In the genomic region with DNA sequence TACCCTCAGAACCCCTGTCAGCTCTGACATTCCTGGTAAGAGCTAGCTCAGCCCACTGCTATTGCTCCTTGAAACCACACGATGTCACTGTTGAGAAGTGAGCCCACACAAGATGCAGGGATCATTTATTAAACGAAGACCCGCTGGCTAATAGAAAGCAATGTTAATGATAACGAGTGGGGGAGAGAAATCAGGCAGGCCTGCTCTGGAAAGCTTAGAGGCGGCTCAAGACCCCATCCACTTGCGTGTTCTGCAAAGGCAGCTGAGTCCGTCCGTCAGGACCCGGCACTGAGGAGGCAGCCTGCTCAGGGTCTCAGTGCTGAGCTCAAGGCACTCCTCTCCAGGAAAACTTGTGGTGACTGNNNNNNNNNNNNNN, we compare ENCODE assay signal across 7 mouse cellular contexts. TPM values are rescaled to one million over a fixed set of nuclear protein-coding genes. Genes with fewer than 3 reads are reported as not detected.
A peak's percentile ranks its signal among the peaks of the same experiment; 100 is the strongest.
DNase-seq lines count a peak whose midpoint lies in the region; ATAC-seq lines count a peak whose summit lies in the region.

No protein-coding gene starts in this region.

- 0 out of 2 replicates have a peak, but pooled peaks cover 2% of the 10 kb centered on the region for H3K27me3 ChIP-seq in heart, embryonic 16.5 days (ENCODE audit: control insufficient read depth, insufficient read depth, low read length)

- H3K4me3 ChIP-seq in heart, embryonic 16.5 days (ENCODE audit: low read length) = peak overlapping the region; percentile 44

- H3K4me2 ChIP-seq in heart, embryonic 16.5 days (ENCODE audit: low read depth, low read length) = peak overlapping the region; percentile 61

- ATAC-seq in common myeloid progenitor, adult 5-6 weeks (replicated peaks; ENCODE audit: low read depth, poor library complexity, severe bottlenecking) = peak; percentile 88
- ATAC-seq in heart, embryonic 16.5 days (replicated peaks; ENCODE audit: extremely low read depth, insufficient read depth, low FRiP score) = no peak; the same call in 1 of the 2 replicates
- ATAC-seq in megakaryocyte progenitor cell, adult 5-6 weeks (replicated peaks; ENCODE audit: poor library complexity) = peak; percentile 92

- H3K36me3 ChIP-seq in heart, embryonic 16.5 days (ENCODE audit: control insufficient read depth, insufficient read depth) = no peaks in the 10 kb centered on the region

- H3K4me1 ChIP-seq in heart, embryonic 16.5 days (ENCODE audit: control insufficient read depth, insufficient read depth, low read length) = no peaks in the 10 kb centered on the region; the same call in 1 of the 2 replicates

- H3K9ac ChIP-seq in heart, embryonic 16.5 days (ENCODE audit: low read length) = no peak overlapping the region

- WGBS in heart, embryonic 16.5 days = 2% methylated on average over 9 of the region's 9 CpGs

- peak; percentile 75 for DNase-seq in 416B (ENCODE audit: low read depth)
- DNase-seq in CD4-positive, CD25-positive, alpha-beta regulatory T cell, adult 2 months (ENCODE audit: low read depth, low spot score) = peak; percentile 60
- peak; percentile 33 to 43 for DNase-seq in kidney, postnatal 36 days
- peak; percentile 50 for DNase-seq in telencephalon, adult 2 months (ENCODE audit: low read depth, low spot score)

- H3K27ac ChIP-seq in heart, embryonic 16.5 days (ENCODE audit: low read length) = no peak overlapping the region

- H3K9me3 ChIP-seq in heart, embryonic 16.5 days (replicated peaks; ENCODE audit: control insufficient read depth, low read length) = no peaks in the 10 kb centered on the region

RNA-seq across cellular contexts. Expression of gene Tmco5, which starts 15.5 kb away (rescaled TPM):
- total RNA-seq in common myeloid progenitor, adult 5-6 weeks (2017) = not detected in 2 replicates
- not detected in 2 replicates for polyA plus RNA-seq in heart, embryonic 16.5 days (2015; fragmentation: Nextera tagmentation; extraction: Ambion mirVana)
- total RNA-seq in megakaryocyte progenitor cell, adult 5-6 weeks (2015) = not detected in 2 replicates
- not detected in 2 replicates for total RNA-seq in megakaryocyte progenitor cell, adult 5-6 weeks (2017)
